Mouse (Mus musculus) left cerebral cortex, adult 2 months (tissue): Measurements from ENCODE around the gene Ptgr1. TPM values are rescaled to one million over a fixed set of nuclear protein-coding genes. Genes with fewer than 3 reads are reported as not detected.

Experiments
- DNase-seq, 2 experiments: peaks; one replicate each; pipeline ENCODE4 v3.0.0; 2021 to 2022; ENCODE audit warnings: low spot score in 2 of 2, mixed read lengths in 1 of 2; ENCODE audit errors: extremely low spot score in 1 of 2
- H3K27ac ChIP-seq: fragments of 200-600 bp; 2 replicates; pipeline ENCODE4 v1.8.1; 2022
- H3K4me3 ChIP-seq: fragments of 200-600 bp; 2 replicates; pipeline ENCODE4 v1.8.1; 2022
- CTCF ChIP-seq: fragments of 200-600 bp; IDR thresholded peaks from 2 replicates; pipeline ENCODE4 v1.8.1; 2022; ENCODE audit warnings: antibody characterized with exemption, mild to moderate bottlenecking, moderate library complexity
- intact Hi-C: fragments of 180-260 bp; cut with DNase I; formaldehyde crosslinking; loops from one replicate; pipeline ENCODE4 v1.15.1; 2025
- total RNA-seq, 2 experiments: library from RNA; stranded (reverse); gene quantifications; 2 replicates each; pipeline ENCODE4 v1.2.3; 2021

Ptgr1 gene
- total RNA-seq, 2 experiments from 2014 or later = 1.9 to 2.2 TPM

DNA sequence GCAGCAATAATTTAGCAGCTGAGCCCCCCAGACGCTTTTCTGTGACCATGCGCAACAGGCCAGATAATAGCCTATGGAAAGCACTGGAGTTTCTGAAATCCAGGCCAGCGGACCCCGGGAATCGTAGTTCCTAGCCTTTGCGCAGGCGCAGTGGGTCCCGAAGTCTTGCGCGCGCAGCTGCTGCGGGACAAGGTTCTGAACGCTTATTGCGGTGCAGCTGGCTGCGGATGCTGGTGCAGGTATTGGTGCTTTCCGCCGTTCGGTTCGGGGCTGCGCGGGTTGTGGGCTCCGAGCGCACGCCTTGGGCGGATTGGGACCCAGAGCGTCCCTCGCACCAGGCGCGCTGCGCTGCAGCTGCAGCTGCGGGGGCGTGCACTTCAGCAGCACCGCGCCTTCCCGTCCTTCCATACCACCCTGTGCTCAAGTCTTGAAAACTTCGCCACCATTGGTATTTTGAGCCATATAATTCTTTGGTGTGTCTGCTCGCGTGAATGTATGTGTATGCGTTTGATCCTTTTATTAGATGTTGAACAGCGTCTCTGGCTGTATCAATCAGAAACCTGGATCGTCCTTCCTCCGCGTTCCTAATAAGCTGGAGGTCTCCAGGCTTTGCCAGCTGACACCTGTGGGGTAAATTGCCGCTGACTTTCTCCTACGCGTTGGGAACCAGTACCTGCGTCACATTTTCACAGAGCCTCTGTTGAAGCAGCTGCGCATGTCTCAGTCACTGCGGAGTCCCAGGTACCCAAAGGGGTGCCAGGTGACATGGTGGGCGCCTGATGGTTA is 43.3 kb downstream of the Ptgr1 start, which contains the start of gene Zkscan16:
TSS of gene Zkscan16 (plus strand) at position 209 of the 786 bp plus-strand sequence.
- DNase-seq = peak; percentile 90 to 92
- Histone ChIP-seq H3K27ac (peak within 1 kb of the TSS; percentile 91), H3K4me3 (peak within 1 kb of the TSS; percentile 67)
- intact Hi-C loops = loop anchor here (1.0 kb wide), 1 partner anchor 31 kb away; the partner anchor contains the start of gene Ecpas
- TF ChIP-seq CTCF = no peak

DNA sequence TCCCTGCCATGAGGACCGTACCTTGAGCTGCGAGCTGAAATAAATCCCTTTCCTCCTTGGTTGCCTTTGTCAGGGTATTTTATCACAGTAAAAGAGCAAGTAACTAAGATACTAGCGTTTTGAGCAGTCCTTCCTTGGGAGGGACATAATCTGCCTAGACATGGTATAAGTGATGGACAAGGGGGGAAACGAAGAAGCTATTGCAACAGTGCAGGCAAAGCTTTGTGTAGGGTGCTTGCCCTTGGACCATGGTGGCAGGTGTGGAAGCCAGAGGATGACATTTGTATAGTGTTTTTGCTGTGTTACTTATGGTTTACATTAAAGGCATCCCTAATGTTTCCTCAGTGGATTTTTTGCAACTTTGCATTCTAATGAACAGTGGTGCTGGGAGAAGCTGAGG is 44.0 kb downstream of the Ptgr1 start:
- TF ChIP-seq CTCF = no peak
- DNase-seq = no peak
- intact Hi-C loops = loop anchor here (1.0 kb wide), 1 partner anchor 31 kb away; the partner anchor contains the start of gene Ecpas
- Histone ChIP-seq H3K4me3 (peak overlapping the region; percentile 67), H3K27ac (peak overlapping the region; percentile 91)

DNA sequence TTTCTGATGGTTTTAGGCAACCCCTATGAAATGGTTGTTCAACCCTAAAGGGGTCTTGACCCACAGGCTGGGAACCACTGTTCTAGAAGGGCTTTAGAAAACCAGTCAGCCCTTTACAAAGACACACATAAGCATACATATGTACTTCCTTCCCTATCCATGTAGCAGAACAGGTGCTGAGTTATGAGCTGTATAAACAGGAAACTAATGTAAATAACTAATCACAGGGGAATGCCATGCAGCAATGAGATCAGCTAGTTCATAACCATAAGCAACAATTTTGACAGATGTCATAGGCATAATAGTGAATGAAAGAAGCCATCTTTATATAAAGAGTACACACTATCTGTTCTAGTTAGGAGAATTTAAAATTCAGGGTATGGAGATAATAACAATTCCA is 45.3 kb downstream of the Ptgr1 start:
- intact Hi-C loops = no loop called here
- no peak for TF ChIP-seq CTCF

DNA sequence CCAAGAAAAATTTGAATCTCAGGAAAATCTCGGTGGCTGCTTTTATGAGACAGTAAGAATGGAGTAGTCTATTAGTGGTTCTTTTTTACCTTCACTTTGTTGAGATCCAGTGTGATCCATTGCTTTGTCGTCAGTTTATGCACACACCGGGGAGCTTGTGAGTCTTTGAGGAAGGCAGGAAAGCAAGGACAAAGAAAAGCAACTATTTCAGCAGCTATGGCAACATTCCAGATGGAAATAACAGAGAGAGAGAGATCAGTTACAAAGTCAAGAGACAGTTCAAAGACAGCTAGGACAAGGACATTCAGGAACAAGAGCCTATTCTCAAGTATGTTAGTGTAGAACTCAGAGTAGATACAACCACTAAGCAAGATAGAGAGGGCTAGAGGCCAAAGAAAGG is 51.1 kb downstream of the Ptgr1 start:
- DNase-seq = no peak
- no peak for TF ChIP-seq CTCF
- Histone ChIP-seq H3K4me3 (no peak overlapping the region), H3K27ac (no peak overlapping the region)
- intact Hi-C loops = no loop called here

More for the DNA sequence above, 45.3 kb downstream of the Ptgr1 start:
- Histone ChIP-seq H3K4me3 (no peak overlapping the region), H3K27ac (no peak overlapping the region)
- no peak for DNase-seq

DNA sequence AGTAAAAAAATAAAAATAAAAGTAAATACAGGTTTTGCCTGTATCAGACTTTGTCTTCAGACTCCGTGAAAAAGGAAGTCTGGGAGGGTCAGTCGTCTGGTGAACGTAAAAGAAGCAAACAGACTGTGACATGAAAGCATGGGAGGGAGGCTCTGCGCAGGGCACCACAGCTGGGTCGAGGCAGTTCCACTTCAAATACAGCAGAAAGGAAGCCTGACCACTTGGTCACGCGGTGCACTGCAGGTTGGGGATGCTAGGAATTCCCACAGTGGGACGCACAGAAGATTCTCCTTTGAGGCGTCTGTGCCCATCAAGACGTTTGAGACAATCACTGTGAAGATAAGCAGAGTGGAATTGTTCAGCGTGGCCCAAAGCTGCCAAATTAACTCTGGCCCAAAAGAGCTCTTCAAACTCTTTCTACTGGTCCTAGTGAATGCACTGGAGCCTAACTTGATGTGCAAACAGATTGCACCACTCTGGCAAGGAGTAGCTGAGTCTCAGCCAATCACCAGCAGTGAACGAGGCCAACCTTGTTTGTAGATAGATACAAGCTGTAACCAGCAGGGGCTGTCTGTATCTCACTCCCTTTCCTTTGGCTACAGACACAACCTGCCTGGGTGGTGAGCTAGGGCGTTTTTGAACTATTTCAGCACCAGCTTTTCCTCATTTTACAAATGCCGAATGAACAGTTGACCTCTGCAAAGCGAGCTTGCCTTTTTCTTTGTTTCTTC is 52.0 kb downstream of the Ptgr1 start:
- DNase-seq = no peak
- TF ChIP-seq CTCF = peak; percentile 48
- Histone ChIP-seq H3K27ac (no peak overlapping the region), H3K4me3 (no peak overlapping the region)
- intact Hi-C loops = no loop called here

DNA sequence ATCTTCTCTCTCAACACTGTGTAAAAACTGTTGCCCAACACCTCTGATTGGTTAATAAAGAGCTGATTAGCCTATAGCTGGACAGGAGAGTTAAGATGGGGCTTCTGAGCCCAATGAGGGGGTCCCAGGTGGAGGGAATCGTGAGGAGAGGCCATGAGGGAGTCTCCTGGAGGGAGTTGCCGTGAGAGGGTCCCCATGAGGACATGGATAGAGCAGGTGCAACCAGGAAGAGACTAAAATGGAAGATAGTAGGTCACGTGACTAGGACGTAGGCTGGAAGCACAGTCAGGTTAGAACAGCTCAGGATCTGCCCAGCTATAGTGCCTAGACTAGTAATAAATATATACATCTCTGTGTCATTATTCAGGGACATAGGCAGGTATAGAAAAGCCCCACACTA is 52.6 kb downstream of the Ptgr1 start:
- no peak for DNase-seq
- TF ChIP-seq CTCF = no peak
- intact Hi-C loops = no loop called here
- Histone ChIP-seq H3K27ac (no peak overlapping the region), H3K4me3 (no peak overlapping the region)

DNA sequence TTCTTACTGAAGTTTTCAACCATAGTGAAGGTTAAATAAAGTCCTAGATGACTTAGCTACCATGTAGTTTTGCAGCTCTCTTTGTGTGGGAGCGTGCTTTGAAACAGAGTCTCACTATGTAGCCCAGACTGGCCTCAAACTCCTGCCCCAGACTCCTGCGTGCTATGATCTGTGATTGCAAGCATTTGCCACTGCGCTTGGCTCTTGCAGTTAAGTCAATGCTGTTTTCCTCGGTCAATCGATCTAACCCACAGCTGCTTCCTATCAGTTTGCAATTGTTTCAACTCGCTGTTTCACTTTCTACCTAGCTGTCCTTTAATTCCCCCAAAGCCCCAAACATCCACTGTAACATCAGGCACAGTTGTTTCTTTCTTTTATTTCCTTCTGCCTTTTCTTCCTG is 54.4 kb downstream of the Ptgr1 start:
- Histone ChIP-seq H3K4me3 (no peak overlapping the region), H3K27ac (no peak overlapping the region)
- intact Hi-C loops = no loop called here
- no peak for DNase-seq
- no peak for TF ChIP-seq CTCF

DNA sequence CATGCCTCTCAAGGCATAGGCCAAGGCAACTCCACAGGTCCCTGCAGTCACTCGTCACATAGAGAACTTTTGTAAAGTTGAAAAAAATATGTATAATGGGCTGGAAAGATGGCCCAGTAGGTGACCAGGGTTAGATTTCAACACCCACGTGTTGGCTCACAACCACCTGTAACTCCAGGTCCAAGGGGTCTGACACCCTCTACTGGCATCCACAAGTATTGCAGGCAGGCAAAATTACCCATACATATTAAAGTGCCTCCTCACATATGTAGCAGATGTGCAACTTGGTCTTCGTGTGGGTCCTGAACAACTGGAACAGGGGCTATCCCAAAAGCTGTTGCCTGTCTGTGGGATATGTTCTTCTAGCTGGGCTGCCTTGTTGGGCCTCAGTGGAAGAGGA is 59.3 kb downstream of the Ptgr1 start:
- Histone ChIP-seq H3K27ac (no peak overlapping the region), H3K4me3 (no peak overlapping the region)
- intact Hi-C loops = no loop called here
- peak; percentile 34 for TF ChIP-seq CTCF
- no peak for DNase-seq

DNA sequence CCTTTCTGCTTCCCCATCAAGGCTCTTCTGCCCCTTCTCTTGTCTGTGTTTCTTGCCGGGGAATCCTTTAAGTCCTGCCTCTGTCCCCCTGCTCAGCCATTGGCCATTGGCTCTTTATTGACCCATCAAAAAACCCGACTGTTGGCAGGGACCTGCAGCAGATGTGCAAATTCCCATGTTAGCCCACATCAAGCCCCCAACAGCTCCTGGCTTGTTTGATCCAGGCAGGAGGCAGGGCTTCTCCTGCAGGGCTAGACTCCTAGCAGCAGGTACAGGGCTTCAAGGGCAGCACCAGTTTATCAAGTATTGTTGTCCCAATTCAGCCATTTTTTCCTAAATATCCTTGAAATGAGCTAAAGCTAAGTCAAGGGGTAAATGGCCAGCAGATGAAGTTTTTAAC is 60.8 kb downstream of the Ptgr1 start:
- TF ChIP-seq CTCF = no peak
- no peak for DNase-seq
- intact Hi-C loops = no loop called here
- no peak overlapping the region for H3K27ac ChIP-seq
- no peak overlapping the region for H3K4me3 ChIP-seq

DNA sequence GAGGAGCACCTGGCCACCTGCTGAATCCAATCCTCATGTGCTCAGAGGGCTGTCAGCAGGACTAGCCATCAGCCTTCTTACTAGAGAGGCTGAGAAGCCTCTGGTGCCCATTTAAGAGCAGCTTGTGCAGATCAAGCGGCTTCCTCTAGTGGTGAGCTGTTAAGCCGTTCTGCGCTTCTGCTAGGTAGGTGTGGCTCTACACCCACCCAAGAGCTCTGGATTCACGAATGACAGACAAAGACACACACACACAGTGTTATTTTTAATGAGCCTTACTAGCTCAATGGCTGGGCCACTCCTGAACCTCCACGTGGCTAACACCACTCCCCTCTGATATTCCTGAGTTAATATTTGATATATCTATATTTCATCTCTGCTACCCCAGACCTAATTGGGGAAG is 61.3 kb downstream of the Ptgr1 start:
- TF ChIP-seq CTCF = no peak; the same call in 1 of the 2 replicates
- intact Hi-C loops = no loop called here
- Histone ChIP-seq H3K27ac (no peak overlapping the region), H3K4me3 (no peak overlapping the region)
- DNase-seq = no peak

DNA sequence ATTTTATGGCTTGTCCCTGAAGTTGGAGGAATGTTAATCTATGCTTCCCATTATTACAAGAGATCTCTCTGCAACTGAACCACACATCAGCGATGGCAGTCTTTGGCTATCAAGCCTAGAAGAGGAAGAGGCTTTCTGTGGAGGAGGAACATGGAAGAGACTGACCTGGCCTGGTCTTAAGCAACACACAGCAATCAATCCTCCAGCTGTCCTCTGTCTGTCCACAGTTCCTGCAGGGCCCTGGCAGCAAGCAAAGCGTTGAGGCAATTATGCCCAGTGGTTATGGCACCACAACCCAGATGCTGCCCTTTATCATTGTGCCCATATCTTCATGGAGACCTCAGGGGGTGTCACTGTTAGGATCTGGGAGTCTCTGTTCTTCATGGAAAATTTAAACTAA is 63.0 kb downstream of the Ptgr1 start:
- Histone ChIP-seq H3K27ac (no peak overlapping the region), H3K4me3 (no peak overlapping the region)
- DNase-seq = no peak
- intact Hi-C loops = no loop called here
- TF ChIP-seq CTCF = no peak

Other genes starting within 250 kb of the Ptgr1 start
- under 1 TPM; 0.44 to 0.48 TPM for gene Olfr267, start 199.4 kb downstream of the Ptgr1 start, total RNA-seq
- 100 to 1,000 TPM; 136 to 152 TPM for gene Ecpas, start 74.4 kb downstream of the Ptgr1 start, total RNA-seq
- 10 to 100 TPM; 50.1 to 56.8 TPM for gene Zkscan16, start 43.5 kb downstream of the Ptgr1 start, total RNA-seq
- 1 to 10 TPM; 5.8 to 6.3 TPM for gene Dnajc25, start 7.9 kb upstream of the Ptgr1 start, total RNA-seq
- 1 to 10 TPM in 1 of 2 experiments, not detected in 1; 1.9 TPM for gene Gm20503, start 16.1 kb upstream of the Ptgr1 start, total RNA-seq
- gene Gng10, start 48.0 kb upstream of the Ptgr1 start, total RNA-seq = 10 to 100 TPM; 63.4 to 70.0 TPM
- gene AI481877, start 151.9 kb upstream of the Ptgr1 start, total RNA-seq = not detected
- gene Ugcg, start 202.1 kb upstream of the Ptgr1 start, total RNA-seq = 10 to 100 TPM; 79.8 to 90.3 TPM